Mouse (Mus musculus): ENCODE results near the gene Cbfb.

DNA sequence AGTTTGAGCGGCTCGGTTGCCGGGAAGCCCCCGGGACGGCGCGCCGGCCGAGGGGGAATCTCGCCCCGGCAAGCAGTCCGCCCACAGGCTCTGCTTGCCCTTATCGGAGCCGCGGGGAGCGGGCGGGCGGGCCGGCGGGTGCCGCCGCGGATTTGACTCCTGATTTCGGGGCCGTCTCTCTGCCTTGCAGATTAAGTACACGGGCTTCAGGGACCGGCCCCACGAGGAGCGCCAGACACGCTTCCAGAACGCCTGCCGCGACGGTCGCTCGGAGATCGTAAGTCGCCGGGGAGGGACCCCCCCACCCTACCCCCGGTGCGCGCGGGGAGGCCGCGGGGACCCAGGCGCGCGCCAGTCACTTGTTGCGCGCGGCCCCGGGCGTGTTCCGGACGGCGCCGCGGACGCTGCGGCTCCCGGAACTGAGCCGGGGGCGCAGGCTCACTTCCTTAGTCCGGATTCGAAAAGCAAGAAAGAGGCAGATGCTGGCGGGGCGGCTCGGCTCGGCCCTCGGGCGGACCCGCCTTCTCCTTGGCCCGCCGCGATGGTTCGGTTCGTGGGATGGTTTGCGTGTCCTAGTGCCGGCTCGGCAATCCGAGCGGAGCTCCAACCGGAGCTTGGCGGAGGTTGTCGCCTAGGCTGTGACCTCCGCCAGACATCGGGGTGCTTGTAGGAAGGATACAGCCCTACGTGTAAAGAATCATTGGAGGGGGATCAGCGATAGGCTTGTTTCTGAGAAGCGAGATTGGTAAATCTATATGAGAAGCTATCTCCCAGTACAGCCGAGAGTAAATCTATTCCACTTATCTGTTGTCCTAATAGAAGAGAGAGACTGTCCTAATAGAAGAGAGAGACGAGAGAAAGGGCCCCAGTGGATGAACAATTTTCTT, 885 bp downstream of the Cbfb start:
- TF ChIP-seq POLR2A (IDR thresholded peaks at IDR 0.05; ENCODE audit: borderline replicate concordance, insufficient read depth, low read length) (no peak), CTCF (IDR thresholded peaks at IDR 0.05; ENCODE audit: borderline replicate concordance, insufficient read depth, low read depth, low read length) (no peak)

All from cerebellum, adult 2 months (tissue).